Mouse (Mus musculus): ENCODE results near the gene Chd1. TPM values are rescaled to one million over a fixed set of nuclear protein-coding genes. Genes with fewer than 3 reads are reported as not detected.

Gene Chd1
- polyA plus RNA-seq, 2 experiments = 4.4 to 13.3 TPM

- peaks cover 14% of the 10 kb centered on the region for H3K27me3 ChIP-seq (ENCODE audit: control insufficient read depth, insufficient read depth, low read length)
- no peak for TF ChIP-seq EP300 (IDR thresholded peaks at IDR 0.05; ENCODE audit: low read depth)
- no peak for TF ChIP-seq CTCF (IDR thresholded peaks at IDR 0.05; ENCODE audit: low read depth)
These were observed 115.4 kb downstream of the Chd1 start for GRCm38 (mm10) chr17:15820146-15820545.

DNA sequence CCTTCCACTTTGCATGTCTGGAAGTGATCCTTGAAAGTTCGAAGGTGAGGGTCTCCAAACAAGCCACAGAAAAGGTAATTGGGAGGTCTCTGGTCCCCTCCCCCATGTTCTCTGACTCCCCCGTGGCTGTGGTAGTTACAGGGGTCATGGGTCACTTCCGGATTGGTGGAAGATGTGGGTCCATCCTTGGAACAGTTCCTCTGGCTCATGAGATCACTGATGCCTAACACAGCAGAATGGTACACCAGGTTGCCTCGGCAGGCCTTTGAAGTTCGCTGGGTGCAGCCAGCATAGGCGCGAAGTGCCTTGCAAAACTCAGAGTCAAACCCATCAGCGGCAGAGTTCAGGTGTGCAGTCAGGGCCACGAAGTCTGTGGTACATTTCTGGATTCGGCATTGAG is 116.0 kb downstream of the Chd1 start:
- no peaks in the 10 kb centered on the region for H3K36me3 ChIP-seq (replicated peaks; ENCODE audit: control insufficient read depth, insufficient read depth, low read depth)
- WGBS (ENCODE audit: insufficient replicate concordance) = 64% methylated on average over 10 of the region's 10 CpGs
- H3K27ac ChIP-seq = no peak overlapping the region
- DNase-seq (ENCODE audit: low read depth in 3 of 3, low spot score in 3 of 3) (no peak), ATAC-seq (ENCODE audit: insufficient read depth) (no peak)
- no peaks in the 10 kb centered on the region; a peak in 1 of 4 replicates for H3K4me1 ChIP-seq (replicated peaks; ENCODE audit: control insufficient read depth in 2 of 2, insufficient read depth in 2 of 2, low read length in 1 of 2)
- H3K9ac ChIP-seq (replicated peaks) = no peak overlapping the region
- no peaks in the 10 kb centered on the region for H3K9me3 ChIP-seq (ENCODE audit: control insufficient read depth, low read length)
- no peak overlapping the region for H3K4me2 ChIP-seq (ENCODE audit: low read depth)
- H3K4me3 ChIP-seq (ENCODE audit: insufficient read depth in 1 of 2, low read depth in 2 of 2, low read length in 2 of 2) = no peak overlapping the region
- TF ChIP-seq EP300 (IDR thresholded peaks at IDR 0.05; ENCODE audit: low read depth) = no peak
- TF ChIP-seq CTCF (IDR thresholded peaks at IDR 0.05; ENCODE audit: low read depth) = no peak
- H3K27me3 ChIP-seq (ENCODE audit: control insufficient read depth, insufficient read depth, low read length) = peaks cover 20% of the 10 kb centered on the region

More at GRCm38 (mm10) chr17:15820146-15820545, 115.4 kb downstream of the Chd1 start:
- DNase-seq (ENCODE audit: low read depth in 3 of 3, low spot score in 3 of 3) (no peak), ATAC-seq (ENCODE audit: insufficient read depth) (no peak)
- Histone ChIP-seq H3K4me2 (ENCODE audit: low read depth) (no peak overlapping the region), H3K9ac (replicated peaks) (no peak overlapping the region), H3K36me3 (replicated peaks; ENCODE audit: control insufficient read depth, insufficient read depth, low read depth) (no peaks in the 10 kb centered on the region), H3K4me3 (ENCODE audit: insufficient read depth in 1 of 2, low read depth in 2 of 2, low read length in 2 of 2) (no peak overlapping the region), H3K4me1 (replicated peaks; ENCODE audit: control insufficient read depth in 2 of 2, insufficient read depth in 2 of 2, low read length in 1 of 2) (no peaks in the 10 kb centered on the region; a peak in 1 of 4 replicates), H3K27ac (no peak overlapping the region), H3K9me3 (ENCODE audit: control insufficient read depth, low read length) (no peaks in the 10 kb centered on the region)
- WGBS (ENCODE audit: insufficient replicate concordance) = 59% methylated on average over 6 of the region's 6 CpGs

DNA sequence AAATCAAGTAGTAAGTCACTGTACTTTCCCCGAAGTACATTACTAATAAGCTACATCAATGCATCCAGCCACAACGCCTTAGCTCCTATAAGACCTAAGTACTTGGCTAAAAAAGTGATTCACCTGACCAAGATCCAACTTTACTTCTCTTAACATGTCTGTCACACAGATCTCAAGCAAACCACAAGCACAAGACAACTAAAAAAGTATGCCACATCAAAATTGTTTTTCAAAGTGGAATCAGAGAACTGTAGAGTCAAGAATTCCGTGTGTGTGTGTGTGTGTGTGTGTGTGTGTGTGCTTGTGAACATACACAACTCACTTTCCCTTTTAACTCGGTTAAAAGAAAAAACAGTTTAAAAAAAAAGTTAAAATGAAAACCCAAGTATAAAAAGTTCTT is 116.9 kb downstream of the Chd1 start:
- ATAC-seq (ENCODE audit: insufficient read depth) (no peak), DNase-seq (ENCODE audit: low read depth in 3 of 3, low spot score in 3 of 3) (no peak)
- no peaks in the 10 kb centered on the region for H3K9me3 ChIP-seq (ENCODE audit: control insufficient read depth, low read length)
- 58% methylated on average over 4 of the region's 4 CpGs for WGBS (ENCODE audit: insufficient replicate concordance)
- no peak for TF ChIP-seq CTCF (IDR thresholded peaks at IDR 0.05; ENCODE audit: low read depth)
- H3K9ac ChIP-seq (replicated peaks) = no peak overlapping the region
- H3K36me3 ChIP-seq (replicated peaks; ENCODE audit: control insufficient read depth, insufficient read depth, low read depth) = no peaks in the 10 kb centered on the region
- peaks cover 30% of the 10 kb centered on the region for H3K27me3 ChIP-seq (ENCODE audit: control insufficient read depth, insufficient read depth, low read length)
- no peak overlapping the region for H3K4me3 ChIP-seq (ENCODE audit: insufficient read depth in 1 of 2, low read depth in 2 of 2, low read length in 2 of 2)
- H3K4me1 ChIP-seq (replicated peaks; ENCODE audit: control insufficient read depth in 2 of 2, insufficient read depth in 2 of 2, low read length in 1 of 2) = no peaks in the 10 kb centered on the region; a peak in 1 of 4 replicates
- H3K27ac ChIP-seq = no peak overlapping the region
- H3K4me2 ChIP-seq (ENCODE audit: low read depth) = no peak overlapping the region

Other genes starting within 250 kb of the Chd1 start
- gene Psmb1, start 205.2 kb upstream of the Chd1 start, polyA plus RNA-seq (2012; rRNA removed) = 42.5 and 85.5 TPM in 2 replicates
- 167 and 173 TPM in 2 replicates for gene Psmb1, start 205.2 kb upstream of the Chd1 start, polyA plus RNA-seq (2014; fragmentation: Nextera tagmentation; extraction: Ambion mirVana)
- gene Tbp, start 205.1 kb upstream of the Chd1 start, polyA plus RNA-seq (2012; rRNA removed) = 21.3 and 22.0 TPM in 2 replicates
- gene Tbp, start 205.1 kb upstream of the Chd1 start, polyA plus RNA-seq (2014; fragmentation: Nextera tagmentation; extraction: Ambion mirVana) = 19.9 and 24.0 TPM in 2 replicates
- gene Pdcd2, start 177.7 kb upstream of the Chd1 start, polyA plus RNA-seq (2012; rRNA removed) = 11.0 and 11.7 TPM in 2 replicates
- 20.5 and 26.3 TPM in 2 replicates for gene Pdcd2, start 177.7 kb upstream of the Chd1 start, polyA plus RNA-seq (2014; fragmentation: Nextera tagmentation; extraction: Ambion mirVana)
- gene Prdm9, start 140.6 kb upstream of the Chd1 start, polyA plus RNA-seq (2012; rRNA removed) = 0.41 and 0.64 TPM in 2 replicates
- 0.11 and 0.35 TPM in 2 replicates for gene Prdm9, start 140.6 kb upstream of the Chd1 start, polyA plus RNA-seq (2014; fragmentation: Nextera tagmentation; extraction: Ambion mirVana)
- 0.54 and 0.71 TPM in 2 replicates for gene Rgmb, start 126.1 kb downstream of the Chd1 start, polyA plus RNA-seq (2012; rRNA removed)
- gene Rgmb, start 126.1 kb downstream of the Chd1 start, polyA plus RNA-seq (2014; fragmentation: Nextera tagmentation; extraction: Ambion mirVana) = 0.47 and 0.74 TPM in 2 replicates